Mouse (Mus musculus) lung, embryonic 16.5 days (tissue): Measurements from ENCODE around the gene Nhp2. TPM values are rescaled to one million over a fixed set of nuclear protein-coding genes. Genes with fewer than 3 reads are reported as not detected.
A peak's percentile ranks its signal among the peaks of the same experiment; 100 is the strongest.
"Not testable (repeated sequence)": the region's sequence is repeated elsewhere in the genome, so short reads cannot be mapped to it uniquely, and the experiment has no call there.

Experiments used
- ATAC-seq: fragments of 200-750 bp; cut with Nextera tagmentation; 2 replicates; pipeline ENCODE4 v1.8.0; 2017; ENCODE audit warnings: low read depth, mild to moderate bottlenecking, moderate library complexity
- H3K27ac ChIP-seq: fragments of 300-500 bp; sonication (generic); 2 replicates; pipeline ENCODE4 v1.5.1; 2014; ENCODE audit warnings: mild to moderate bottlenecking, control low read depth, low read length
- H3K27me3 ChIP-seq: fragments of 300-500 bp; sonication (generic); 2 replicates; pipeline ENCODE4 v1.6.1; 2014; ENCODE audit warnings: low read depth, low read length, mixed read lengths; ENCODE audit not compliant: control insufficient read depth, insufficient read depth
- H3K36me3 ChIP-seq: fragments of 300-500 bp; sonication (generic); 2 replicates; pipeline ENCODE4 v1.6.1; 2014; ENCODE audit warnings: low read length; ENCODE audit not compliant: control insufficient read depth, insufficient read depth
- H3K4me1 ChIP-seq: fragments of 300-500 bp; sonication (generic); replicated peaks from 2 replicates; pipeline ENCODE4 v1.6.1; 2014; ENCODE audit warnings: low read length, mixed read lengths; ENCODE audit not compliant: control insufficient read depth, insufficient read depth
- H3K4me2 ChIP-seq: fragments of 300-500 bp; sonication (generic); 2 replicates; pipeline ENCODE4 v1.6.1; 2014; ENCODE audit warnings: low read depth, low read length, control low read depth
- H3K4me3 ChIP-seq: fragments of 300-500 bp; sonication (generic); 2 replicates; pipeline ENCODE4 v1.5.1; 2014; ENCODE audit warnings: mild to moderate bottlenecking, low read length, control low read depth
- H3K9ac ChIP-seq: fragments of 300-500 bp; sonication (generic); 2 replicates; pipeline ENCODE4 v1.6.1; 2014; ENCODE audit warnings: low read length, control low read depth
- H3K9me3 ChIP-seq: fragments of 300-500 bp; sonication (generic); 2 replicates; pipeline ENCODE4 v1.6.1; 2016; ENCODE audit warnings: low read length; ENCODE audit not compliant: control insufficient read depth
- WGBS: fragments of 180-500 bp; shearing (Covaris S2); extraction: QIAGEN DNeasy Blood & Tissue Kit; methylation state at CpG from one replicate; pipeline ENCODE4 v1.1.7; 2014; 5-methylcytosine and 5-hydroxymethylcytosine counted together
- polyA plus RNA-seq: library from polyadenylated mRNA; unstranded; fragments of >200 nt; fragmentation: Nextera tagmentation; extraction: Ambion mirVana; gene quantifications from 2 replicates; pipeline ENCODE4 v1.2.1, GENCODE M21; 2015

Nhp2 gene
- polyA plus RNA-seq, 1 experiment from 2014 or later = 116 TPM

- Histone ChIP-seq H3K4me3 (no peak overlapping the region), H3K27ac (no peak overlapping the region), H3K27me3 (no peaks in the 10 kb centered on the region), H3K4me2 (no peak overlapping the region), H3K9ac (no peak overlapping the region), H3K9me3 (no peaks in the 10 kb centered on the region), H3K36me3 (no peaks in the 10 kb centered on the region), H3K4me1 (peaks cover 15% of the 10 kb centered on the region)
- ATAC-seq = peak; percentile 32; the same call in 1 of the 2 replicates
- 63% methylated on average over 10 of the region's 10 CpGs for WGBS
These were observed 37.4 kb downstream of the Nhp2 start for GRCm38 (mm10) chr11:51656798-51657521.

DNA sequence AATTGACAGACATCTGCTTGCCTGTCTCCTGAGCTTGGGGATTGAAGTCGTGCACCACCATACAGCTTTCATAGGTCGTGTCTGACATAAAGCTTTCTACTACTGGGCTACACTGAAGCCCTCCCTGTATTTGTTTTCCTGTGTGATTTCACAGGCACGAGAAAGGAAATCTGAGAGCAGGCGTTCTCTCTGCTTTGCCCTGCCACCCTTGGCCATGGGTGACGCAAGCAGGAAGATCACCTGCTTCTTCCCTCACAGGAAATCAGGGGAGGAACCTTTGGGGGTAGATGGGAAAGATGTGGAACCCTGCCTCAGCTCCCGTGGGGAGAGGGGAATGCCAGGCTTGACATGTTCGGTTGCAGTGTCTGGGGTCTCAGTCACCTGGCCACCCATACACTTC lies 38.8 kb downstream of the Nhp2 start:
- no peaks in the 10 kb centered on the region for H3K9me3 ChIP-seq
- WGBS = 46% methylated on average over 7 of the region's 7 CpGs
- H3K27me3 ChIP-seq = no peaks in the 10 kb centered on the region
- no peak overlapping the region for H3K4me3 ChIP-seq
- H3K4me2 ChIP-seq = no peak overlapping the region
- no peak overlapping the region for H3K9ac ChIP-seq
- 0 out of 2 replicates have a peak overlapping the region, but pooled peaks have one; percentile 15 for H3K27ac ChIP-seq
- peaks cover 15% of the 10 kb centered on the region for H3K4me1 ChIP-seq
- ATAC-seq = no peak
- no peaks in the 10 kb centered on the region for H3K36me3 ChIP-seq

- Histone ChIP-seq H3K9me3 (no peaks in the 10 kb centered on the region), H3K4me2 (no peak overlapping the region), H3K4me3 (no peak overlapping the region), H3K27ac (no peak overlapping the region), H3K36me3 (no peaks in the 10 kb centered on the region), H3K27me3 (no peaks in the 10 kb centered on the region), H3K9ac (no peak overlapping the region), H3K4me1 (peaks cover 15% of the 10 kb centered on the region)
- peak; percentile 59 for ATAC-seq
- WGBS = 30% methylated on average over 6 of the region's 6 CpGs
These were observed 39.2 kb downstream of the Nhp2 start for GRCm38 (mm10) chr11:51658705-51659104.

DNA sequence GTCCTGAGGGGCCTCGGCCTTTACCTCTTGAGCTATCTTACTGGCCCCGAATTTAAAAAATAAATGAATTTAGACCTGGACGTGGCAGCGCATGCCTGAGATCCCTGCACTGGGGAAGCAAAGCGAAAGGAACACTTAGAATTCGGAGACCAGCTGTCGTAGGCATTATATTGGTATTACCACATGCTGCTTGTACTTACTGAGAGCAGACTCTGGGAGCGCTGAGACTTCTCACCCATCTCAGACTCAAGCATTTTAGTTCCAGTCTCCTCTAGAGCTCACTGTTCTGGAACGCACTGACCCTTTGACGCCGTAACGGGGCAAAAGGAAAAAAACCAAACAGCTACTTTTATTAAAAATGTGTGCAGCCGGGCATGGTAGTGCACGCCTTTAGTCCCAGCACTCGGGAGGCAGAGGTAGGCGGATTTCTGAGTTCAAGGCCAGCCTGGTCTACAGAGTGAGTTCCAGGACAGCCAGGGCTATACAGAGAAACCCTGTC lies 42.4 kb downstream of the Nhp2 start:
- H3K4me3 ChIP-seq = no peak overlapping the region
- H3K9ac ChIP-seq = no peak overlapping the region
- H3K9me3 ChIP-seq = no peaks in the 10 kb centered on the region
- H3K4me2 ChIP-seq = no peak overlapping the region
- peaks cover 11% of the 10 kb centered on the region for H3K4me1 ChIP-seq
- H3K27ac ChIP-seq = no peak overlapping the region
- no peaks in the 10 kb centered on the region for H3K27me3 ChIP-seq
- no peaks in the 10 kb centered on the region for H3K36me3 ChIP-seq
- WGBS = 87% methylated on average over 16 of the region's 16 CpGs
- no peak for ATAC-seq

DNA sequence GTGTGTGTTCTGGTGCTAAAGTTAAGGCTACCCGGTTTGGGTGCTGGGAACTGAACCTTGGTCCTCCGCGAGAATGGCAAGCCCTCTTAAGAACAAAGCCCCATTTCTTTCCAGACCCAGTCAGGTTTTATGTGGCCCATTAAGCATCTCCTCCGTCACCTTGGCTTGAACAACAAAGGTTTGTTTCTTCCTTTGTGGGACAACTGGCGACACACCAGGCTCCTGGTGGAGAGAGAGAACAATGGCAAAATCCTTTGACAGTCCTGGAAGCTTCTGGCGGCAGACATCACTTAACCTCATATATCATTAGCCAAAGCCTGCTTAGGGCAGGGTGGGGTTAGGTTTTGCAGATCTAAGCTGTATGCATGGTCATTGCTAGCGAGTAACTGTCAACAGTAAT lies 43.1 kb downstream of the Nhp2 start:
- no peaks in the 10 kb centered on the region for H3K9me3 ChIP-seq
- 76% methylated on average over 7 of the region's 7 CpGs for WGBS
- H3K4me1 ChIP-seq = peaks cover 8% of the 10 kb centered on the region
- no peak overlapping the region for H3K9ac ChIP-seq
- H3K27ac ChIP-seq = no peak overlapping the region
- no peaks in the 10 kb centered on the region for H3K27me3 ChIP-seq
- no peaks in the 10 kb centered on the region for H3K36me3 ChIP-seq
- ATAC-seq = no peak
- H3K4me3 ChIP-seq = no peak overlapping the region
- H3K4me2 ChIP-seq = no peak overlapping the region

GRCm38 (mm10) chr11:51664747-51665146 lies 45.2 kb downstream of the Nhp2 start:
- H3K4me2 ChIP-seq, H3K4me3 ChIP-seq, H3K4me1 ChIP-seq, H3K27me3 ChIP-seq, H3K27ac ChIP-seq, H3K9me3 ChIP-seq, H3K9ac ChIP-seq, H3K36me3 ChIP-seq: not testable (repeated sequence)
- 83% methylated on average over 7 of the region's 7 CpGs for WGBS
- ATAC-seq = peak; percentile 68; the same call in 1 of the 2 replicates

GRCm38 (mm10) chr11:51670846-51671245 lies 51.3 kb downstream of the Nhp2 start:
- Histone ChIP-seq H3K4me2 (no peak overlapping the region), H3K9me3 (no peaks in the 10 kb centered on the region), H3K36me3 (no peaks in the 10 kb centered on the region), H3K27ac (no peak overlapping the region), H3K27me3 (no peaks in the 10 kb centered on the region), H3K9ac (no peak overlapping the region), H3K4me3 (no peak overlapping the region), H3K4me1 (no peaks in the 10 kb centered on the region)
- no peak for ATAC-seq
- WGBS = 88% methylated on average over 7 of the region's 7 CpGs

DNA sequence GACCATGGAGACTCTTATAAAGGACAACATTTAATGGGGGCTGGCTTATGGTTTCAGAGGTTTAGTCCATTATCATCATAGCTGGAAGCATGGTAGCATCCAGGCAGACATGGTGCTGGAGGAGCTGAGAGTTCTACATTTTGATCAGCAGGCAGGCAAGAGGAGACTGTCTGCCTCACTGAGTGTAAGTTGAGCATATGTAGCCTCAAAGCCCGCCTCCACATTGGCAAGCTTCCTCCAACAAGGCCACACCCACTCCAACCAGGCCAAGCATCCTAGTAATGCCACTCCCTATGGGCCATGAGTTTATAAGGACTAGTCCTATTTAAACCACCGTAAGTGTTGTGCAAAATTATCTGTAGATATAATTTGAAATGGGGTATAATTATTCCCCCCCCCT lies 51.8 kb downstream of the Nhp2 start:
- Histone ChIP-seq H3K36me3 (no peaks in the 10 kb centered on the region), H3K4me3 (no peak overlapping the region), H3K9me3 (no peaks in the 10 kb centered on the region), H3K4me1 (no peaks in the 10 kb centered on the region), H3K4me2 (no peak overlapping the region), H3K27ac (no peak overlapping the region), H3K27me3 (no peaks in the 10 kb centered on the region), H3K9ac (no peak overlapping the region)
- 64% methylated on average over 2 of the region's 2 CpGs for WGBS
- ATAC-seq = no peak

GRCm38 (mm10) chr11:51673291-51673690 lies 53.8 kb downstream of the Nhp2 start:
- ATAC-seq = no peak
- H3K4me2 ChIP-seq = no peak overlapping the region
- no peaks in the 10 kb centered on the region for H3K9me3 ChIP-seq
- no peaks in the 10 kb centered on the region for H3K27me3 ChIP-seq
- no peak overlapping the region for H3K9ac ChIP-seq
- WGBS = 77% methylated on average over 9 of the region's 9 CpGs
- no peaks in the 10 kb centered on the region for H3K4me1 ChIP-seq
- no peaks in the 10 kb centered on the region for H3K36me3 ChIP-seq
- no peak overlapping the region for H3K4me3 ChIP-seq
- no peak overlapping the region for H3K27ac ChIP-seq
